In the genomic region with DNA sequence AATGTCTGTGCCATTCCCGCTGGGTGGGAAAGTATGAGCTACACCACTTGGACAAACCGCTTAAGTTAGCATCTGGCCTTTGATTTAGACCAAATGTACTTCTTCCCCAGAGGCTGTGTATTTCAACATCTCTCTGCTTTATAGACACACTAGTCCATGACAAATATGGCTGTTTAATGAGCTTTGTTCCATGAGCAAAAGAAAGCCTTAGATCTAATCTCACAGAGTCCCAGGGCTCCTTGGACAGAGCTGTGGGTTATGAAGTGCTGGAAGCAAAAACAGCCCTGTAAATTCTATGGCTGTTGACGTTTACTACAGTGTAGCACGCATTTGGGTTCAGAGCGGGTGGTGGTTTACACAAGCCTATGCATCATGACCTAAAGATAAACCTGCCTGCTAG, we compare ENCODE assay signal across 46 mouse cellular contexts. TPM values are rescaled to one million over a fixed set of nuclear protein-coding genes. Genes with fewer than 3 reads are reported as not detected.
"Had no signal": no experiment of that assay in that cellular context is flagged by ENCODE, and none has a peak within 500 bp of the region (broad histone marks: within the 10 kb centered on the region; RNA-seq: fewer than 3 reads in every experiment).

No protein-coding gene starts in this region.

- H3K27me3 ChIP-seq: limb, embryonic 12.5 days; limb, embryonic 13.5 days; limb, embryonic 15.5 days; liver, embryonic 12.5 days; liver, embryonic 13.5 days; liver, embryonic 15.5 days; lung, embryonic 15.5 days; megakaryocyte, embryonic 14.5 days; midbrain, embryonic 12.5 days; midbrain, embryonic 13.5 days; midbrain, embryonic 15.5 days; neural tube, embryonic 12.5 days; neural tube, embryonic 13.5 days had no signal

- H3K4me3 ChIP-seq: limb, embryonic 10.5 days; limb, embryonic 12.5 days; limb, embryonic 13.5 days; limb, embryonic 15.5 days; liver, embryonic 12.5 days; liver, embryonic 13.5 days; liver, embryonic 15.5 days; lung, embryonic 15.5 days; megakaryocyte, embryonic 14.5 days; midbrain, embryonic 12.5 days; midbrain, embryonic 13.5 days; midbrain, embryonic 15.5 days; myocyte; neural tube, embryonic 12.5 days; neural tube, embryonic 13.5 days had no signal

- H3K4me1 ChIP-seq: limb, embryonic 10.5 days; limb, embryonic 12.5 days; limb, embryonic 13.5 days; limb, embryonic 15.5 days; liver, embryonic 12.5 days; liver, embryonic 13.5 days; liver, embryonic 15.5 days; lung, embryonic 15.5 days; megakaryocyte, embryonic 14.5 days; midbrain, embryonic 12.5 days; midbrain, embryonic 13.5 days; midbrain, embryonic 15.5 days; neural tube, embryonic 12.5 days; neural tube, embryonic 13.5 days had no signal

- H3K9me3 ChIP-seq: limb, embryonic 10.5 days; limb, embryonic 12.5 days; limb, embryonic 13.5 days; limb, embryonic 15.5 days; liver, embryonic 12.5 days; liver, embryonic 13.5 days; liver, embryonic 15.5 days; lung, embryonic 15.5 days; megakaryocyte, embryonic 14.5 days; midbrain, embryonic 12.5 days; midbrain, embryonic 13.5 days; midbrain, embryonic 15.5 days; neural tube, embryonic 12.5 days; neural tube, embryonic 13.5 days had no signal

- DNase-seq: left cerebral cortex, postnatal 4 days; liver; liver, embryonic 13.5 days; liver, postnatal 0 days; lung, adult 18-20 months; lung, adult 2 months; lung, embryonic 14.5 days; lung, postnatal 10 days; lung, postnatal 14 days; lung, postnatal 36 days; lung, postnatal 4 days; midbrain, embryonic 14.5 days had no signal

- H3K27ac ChIP-seq: limb, embryonic 10.5 days; limb, embryonic 12.5 days; limb, embryonic 13.5 days; limb, embryonic 15.5 days; liver, embryonic 12.5 days; liver, embryonic 13.5 days; liver, embryonic 14.5 days; liver, embryonic 15.5 days; lung, embryonic 15.5 days; macrophage; midbrain, embryonic 12.5 days; midbrain, embryonic 13.5 days; midbrain, embryonic 15.5 days; neural tube, embryonic 12.5 days; neural tube, embryonic 13.5 days had no signal

RNA-seq across cellular contexts. Expression of a gene that starts 27.4 kb away (rescaled TPM):
- total RNA-seq: left cerebral cortex, postnatal 10 days; left cerebral cortex, postnatal 14 days; left cerebral cortex, postnatal 25 days; left cerebral cortex, postnatal 36 days; left cerebral cortex, postnatal 4 days; liver, adult 2 months; megakaryocyte progenitor cell, adult 5-6 weeks; megakaryocyte-erythroid progenitor cell, adult 5-6 weeks; midbrain, postnatal 0 days; monocyte, adult 5-6 weeks had no signal
- polyA plus RNA-seq: limb, embryonic 10.5 days; limb, embryonic 11.5 days; limb, embryonic 12.5 days; limb, embryonic 14.5 days; limb, embryonic 15.5 days; liver, adult 2 months; liver, embryonic 11.5 days; liver, embryonic 12.5 days; liver, embryonic 13.5 days; liver, embryonic 14.5 days; liver, embryonic 15.5 days; liver, embryonic 16.5 days; liver, postnatal 0 days; lung, adult 2 months; lung, embryonic 14.5 days; lung, embryonic 15.5 days; lung, embryonic 16.5 days; lung, postnatal 0 days; macrophage; midbrain, embryonic 11.5 days; midbrain, embryonic 12.5 days; midbrain, embryonic 13.5 days; midbrain, embryonic 14.5 days; midbrain, embryonic 15.5 days; midbrain, embryonic 16.5 days; myocyte; neural tube, embryonic 11.5 days; neural tube, embryonic 12.5 days; neural tube, embryonic 13.5 days had no signal
